In the genomic region with DNA sequence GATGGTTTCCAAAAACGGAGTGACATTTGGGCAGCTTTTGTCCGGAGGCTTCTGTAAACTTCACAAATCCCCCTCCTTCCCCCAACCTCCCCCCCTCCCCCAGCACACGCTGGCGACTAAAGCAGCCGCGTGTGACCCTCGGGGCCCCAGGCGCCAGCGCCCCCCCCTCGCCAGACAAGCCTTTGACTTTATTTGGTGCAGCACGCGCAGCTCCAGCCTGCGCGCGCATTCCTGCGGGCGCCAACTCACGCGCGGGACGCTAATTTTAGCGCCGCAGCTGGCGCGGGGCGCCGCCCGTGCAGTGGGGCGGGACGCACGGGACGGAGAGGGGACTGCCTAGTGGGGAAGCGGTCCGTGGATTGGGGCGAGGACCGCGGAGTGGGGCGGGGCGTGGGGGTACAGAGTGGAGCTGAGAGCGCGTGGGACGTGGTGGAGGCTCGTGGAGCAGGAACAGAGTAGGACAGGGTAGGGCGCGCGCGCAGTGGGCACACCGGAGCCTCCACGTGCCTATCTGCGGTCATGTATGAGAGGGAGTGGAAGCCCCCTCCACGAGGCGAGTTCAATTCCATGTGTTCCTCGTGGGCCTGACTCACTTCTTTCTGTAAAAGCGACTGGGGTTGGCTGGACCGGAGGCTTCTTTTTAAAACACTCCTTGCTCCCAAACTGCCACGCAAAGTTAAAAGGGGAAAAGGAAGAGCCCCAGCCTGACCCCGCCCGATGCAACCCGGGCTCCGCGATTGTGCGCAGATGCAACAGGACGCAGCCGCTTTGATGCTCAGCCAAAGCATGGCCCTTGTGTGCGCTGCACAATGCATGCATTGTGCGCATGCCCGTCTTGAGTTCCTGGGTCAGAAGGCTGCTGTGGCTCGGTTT, we compare ENCODE assay signal across 8 mouse cellular contexts. TPM values are rescaled to one million over a fixed set of nuclear protein-coding genes. Genes with fewer than 3 reads are reported as not detected.
DNase-seq lines count a peak whose midpoint lies in the region; ATAC-seq and TF ChIP-seq lines count a peak whose summit lies in the region.

No protein-coding gene starts in this region.

- peak overlapping the region; percentile 57 for H3K4me3 ChIP-seq in lung, embryonic 16.5 days (ENCODE audit: low read length)
- H3K4me3 ChIP-seq in olfactory bulb, adult 2 months (ENCODE audit: insufficient read depth, low read depth, low read length): peak overlapping the region; percentile 52

- peak; percentile 96 for DNase-seq in MN1 (ENCODE audit: low spot score)
- peak; percentile 79 for DNase-seq in cerebellum, adult 9-11 months
- peak; percentile 35 to 74 for DNase-seq in frontal cortex, adult 2 months (ENCODE audit: extremely low spot score in 1 of 2, low spot score in 1 of 2)
- DNase-seq in layer of hippocampus, adult 9-11 months: peak; percentile 77
- peak; percentile 81 to 85 for DNase-seq in thymus, postnatal 10 days (ENCODE audit: low spot score in 2 of 2)

- peak; percentile 47 to 54; a peak in 3 of 4 replicates for ATAC-seq in hematopoietic stem cell, adult 5-6 weeks (replicated peaks in 1 of 2; ENCODE audit: insufficient read depth in 1 of 2, low FRiP score in 2 of 2, low TSS enrichment in 1 of 2, low read depth in 1 of 2, poor library complexity in 2 of 2, severe bottlenecking in 2 of 2)
- peak; percentile 87 for ATAC-seq in lung, embryonic 16.5 days (ENCODE audit: low read depth)

- H3K4me2 ChIP-seq in lung, embryonic 16.5 days (ENCODE audit: low read depth, low read length): peak overlapping the region; percentile 97

- under 1% methylated on average over 54 of the region's 68 CpGs for WGBS in lung, embryonic 16.5 days
- WGBS in olfactory bulb, adult 2 months: 1% methylated on average over 68 of the region's 68 CpGs

- H3K36me3 ChIP-seq in lung, embryonic 16.5 days (ENCODE audit: control insufficient read depth, insufficient read depth, low read length): peaks cover 2% of the 10 kb centered on the region; the same call in 1 of the 2 replicates

- TF ChIP-seq CTCF in olfactory bulb, adult 2 months (IDR thresholded peaks at IDR 0.05; ENCODE audit: insufficient read depth, low read depth, low read length): no peak

- peak overlapping the region; percentile 86 for H3K9ac ChIP-seq in lung, embryonic 16.5 days (ENCODE audit: low read length)

- no peaks in the 10 kb centered on the region for H3K27me3 ChIP-seq in lung, embryonic 16.5 days (ENCODE audit: control insufficient read depth, insufficient read depth, low read depth, low read length)

- H3K27ac ChIP-seq in lung, embryonic 16.5 days (ENCODE audit: low read length): peak overlapping the region; percentile 98
- H3K27ac ChIP-seq in olfactory bulb, adult 2 months (ENCODE audit: insufficient read depth, low read depth, low read length): peak overlapping the region; percentile 84

- H3K4me1 ChIP-seq in lung, embryonic 16.5 days (replicated peaks; ENCODE audit: control insufficient read depth, insufficient read depth, low read length): peaks cover 44% of the 10 kb centered on the region
- H3K4me1 ChIP-seq in olfactory bulb, adult 2 months (ENCODE audit: control insufficient read depth, insufficient read depth, low read length): peaks cover 21% of the 10 kb centered on the region

- no peaks in the 10 kb centered on the region for H3K9me3 ChIP-seq in lung, embryonic 16.5 days (ENCODE audit: control insufficient read depth, low read length)

- no peak for TF ChIP-seq POLR2A in olfactory bulb, adult 2 months (IDR thresholded peaks at IDR 0.05; ENCODE audit: insufficient read depth, low read depth, low read length)

RNA-seq across cellular contexts. Expression of a gene that starts 9.6 kb away (rescaled TPM):
- 36.5 and 40.8 TPM in 2 replicates for polyA plus RNA-seq in frontal cortex, adult 2 months (2012; rRNA removed)
- 98.4 and 98.7 TPM in 2 replicates for total RNA-seq in hematopoietic stem cell, adult 5-6 weeks (2017)
- polyA plus RNA-seq in lung, embryonic 16.5 days (2015; fragmentation: Nextera tagmentation; extraction: Ambion mirVana): 11.7 and 12.8 TPM in 2 replicates
- not detected in 2 replicates for polyA plus RNA-seq in olfactory bulb, adult 2 months (2012; ENCODE audit: insufficient read depth, insufficient read length, low replicate concordance, missing spikeins)

Comparison
In these comparisons a context has a peak if more than half of its experiments do, and no peak if none do; other contexts are left out.
1. Peak in every context shown above with its lines: DNase-seq, ATAC-seq, H3K4me3 ChIP-seq and H3K27ac ChIP-seq.